ENCODE assay signal across 26 mouse cellular contexts in the genomic region with DNA sequence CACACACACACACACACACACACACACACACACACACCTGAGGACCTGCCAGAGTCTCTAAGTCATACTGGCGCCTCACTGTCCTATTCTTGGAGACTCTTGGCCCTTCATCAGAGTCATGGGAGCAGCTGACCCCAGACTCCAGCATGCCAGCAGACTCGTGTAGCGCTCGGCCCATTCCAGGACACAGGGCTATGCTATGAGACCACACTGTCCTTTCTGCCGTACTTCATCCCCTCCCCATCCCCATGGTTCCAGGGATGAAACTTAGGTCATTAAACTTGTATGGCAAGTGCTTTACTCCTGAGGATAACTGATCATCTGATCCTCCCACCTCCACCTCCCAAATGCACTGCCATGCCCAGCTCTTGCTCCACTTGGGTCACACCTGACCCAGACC. TPM values are rescaled to one million over a fixed set of nuclear protein-coding genes. Genes with fewer than 3 reads are reported as not detected.
A peak's percentile ranks its signal among the peaks of the same experiment; 100 is the strongest.
DNase-seq lines count a peak whose midpoint lies in the region; ATAC-seq and TF ChIP-seq lines count a peak whose summit lies in the region.
"Had no signal": no experiment of that assay in that cellular context is flagged by ENCODE, and none has a peak within 500 bp of the region (broad histone marks: within the 10 kb centered on the region; RNA-seq: fewer than 3 reads in every experiment).

No protein-coding gene starts in this region.

- TF ChIP-seq POLR2A in heart, adult 2 months (IDR thresholded peaks at IDR 0.05; ENCODE audit: insufficient read depth, low read depth, low read length) = no peak
- TF ChIP-seq POLR2A in limb, embryonic 14.5 days (IDR thresholded peaks at IDR 0.05; ENCODE audit: borderline replicate concordance, extremely low read depth, insufficient read depth, insufficient read length) = no peak

- no peak for TF ChIP-seq CTCF in heart, adult 2 months (IDR thresholded peaks at IDR 0.05)

- ATAC-seq in forebrain, embryonic 16.5 days = no peak
- no peak for ATAC-seq in forebrain, embryonic 12.5 days (ENCODE audit: low FRiP score)
- ATAC-seq in limb, embryonic 14.5 days (ENCODE audit: low FRiP score, low read depth) = no peak
- no peak for ATAC-seq in hindbrain, embryonic 12.5 days (ENCODE audit: low FRiP score)
- ATAC-seq: CD4-positive, CD25-positive, alpha-beta regulatory T cell, adult 4 months; midbrain, embryonic 15.5 days had no signal

- H3K4me1 ChIP-seq in forebrain, embryonic 16.5 days (replicated peaks; ENCODE audit: control insufficient read depth, insufficient read depth, low read length) = peaks cover 46% of the 10 kb centered on the region
- peaks cover 46% of the 10 kb centered on the region for H3K4me1 ChIP-seq in forebrain, embryonic 12.5 days
- H3K4me1 ChIP-seq in heart, adult 2 months (ENCODE audit: control insufficient read depth, insufficient read depth, low read length) = peaks cover 23% of the 10 kb centered on the region
- peaks cover 87% of the 10 kb centered on the region for H3K4me1 ChIP-seq in limb, embryonic 10.5 days
- peaks cover 65% of the 10 kb centered on the region for H3K4me1 ChIP-seq in limb, embryonic 14.5 days (ENCODE audit: control insufficient read depth, insufficient read depth, low read length)
- peaks cover 50% of the 10 kb centered on the region for H3K4me1 ChIP-seq in hindbrain, embryonic 12.5 days

- no peaks in the 10 kb centered on the region for H3K27me3 ChIP-seq in forebrain, embryonic 16.5 days (replicated peaks; ENCODE audit: control insufficient read depth, insufficient read depth, low read length)
- H3K27me3 ChIP-seq in forebrain, embryonic 12.5 days = peaks cover 62% of the 10 kb centered on the region
- H3K27me3 ChIP-seq in heart, adult 2 months (ENCODE audit: control insufficient read depth, insufficient read depth, low read length) = no peaks in the 10 kb centered on the region
- H3K27me3 ChIP-seq in limb, embryonic 10.5 days (ENCODE audit: low read depth, poor library complexity, severe bottlenecking) = peaks cover 96% of the 10 kb centered on the region
- H3K27me3 ChIP-seq in limb, embryonic 14.5 days (ENCODE audit: control insufficient read depth, insufficient read depth, low read length) = no peaks in the 10 kb centered on the region
- H3K27me3 ChIP-seq in hindbrain, embryonic 12.5 days = peaks cover 90% of the 10 kb centered on the region

- peak overlapping the region; percentile 44; the same call in 1 of the 2 replicates for H3K27ac ChIP-seq in forebrain, embryonic 16.5 days (ENCODE audit: low read length)
- H3K27ac ChIP-seq in forebrain, embryonic 12.5 days = no peak overlapping the region
- peak overlapping the region; percentile 11 for H3K27ac ChIP-seq in heart, adult 2 months
- H3K27ac ChIP-seq in limb, embryonic 10.5 days = peak overlapping the region; percentile 97
- H3K27ac ChIP-seq in limb, embryonic 14.5 days (replicated peaks; ENCODE audit: low read depth, low read length) = 0 out of 2 replicates have a peak overlapping the region, but pooled peaks have one; percentile 8
- H3K27ac ChIP-seq in hindbrain, embryonic 12.5 days = no peak overlapping the region
- H3K27ac ChIP-seq: embryonic facial prominence, embryonic 13.5 days; heart, embryonic 15.5 days; hindbrain, embryonic 14.5 days; kidney, embryonic 15.5 days; liver, embryonic 14.5 days; midbrain, embryonic 15.5 days had no signal

- H3K9me3 ChIP-seq in forebrain, embryonic 16.5 days (ENCODE audit: control insufficient read depth, low read length) = no peaks in the 10 kb centered on the region
- no peaks in the 10 kb centered on the region for H3K9me3 ChIP-seq in forebrain, embryonic 12.5 days
- no peaks in the 10 kb centered on the region for H3K9me3 ChIP-seq in limb, embryonic 10.5 days (replicated peaks)
- no peaks in the 10 kb centered on the region for H3K9me3 ChIP-seq in limb, embryonic 14.5 days (ENCODE audit: control insufficient read depth, low read length)
- no peaks in the 10 kb centered on the region for H3K9me3 ChIP-seq in hindbrain, embryonic 12.5 days (replicated peaks)
- H3K9me3 ChIP-seq: embryonic facial prominence, embryonic 13.5 days; heart, embryonic 15.5 days; kidney, embryonic 15.5 days; midbrain, embryonic 15.5 days had no signal

- intact Hi-C loops in heart, adult 2 months (cut with DNase I) = no loop called here
- intact Hi-C loops in heart, postnatal 36 days (cut with DNase I) = no loop called here

- H3K79me2 ChIP-seq in heart, adult 2 months (replicated peaks; ENCODE audit: control insufficient read depth, insufficient read depth, low read length) = no peaks in the 10 kb centered on the region

- TF ChIP-seq EP300 in heart, adult 2 months (IDR thresholded peaks at IDR 0.05; ENCODE audit: insufficient read depth, low read depth, low read length) = peak; percentile 77; the same call in 1 of the 2 replicates

- peaks cover 10% of the 10 kb centered on the region for H3K36me3 ChIP-seq in forebrain, embryonic 16.5 days (ENCODE audit: control insufficient read depth, insufficient read depth)
- H3K36me3 ChIP-seq in forebrain, embryonic 12.5 days (replicated peaks) = peaks cover 42% of the 10 kb centered on the region
- H3K36me3 ChIP-seq in heart, adult 2 months (ENCODE audit: control insufficient read depth, insufficient read depth, low read length) = peaks cover 9% of the 10 kb centered on the region
- 0 out of 2 replicates have a peak, but pooled peaks cover 3% of the 10 kb centered on the region for H3K36me3 ChIP-seq in limb, embryonic 10.5 days
- peaks cover 81% of the 10 kb centered on the region for H3K36me3 ChIP-seq in limb, embryonic 14.5 days (ENCODE audit: control insufficient read depth, insufficient read depth, low read length)
- H3K36me3 ChIP-seq in hindbrain, embryonic 12.5 days = peaks cover 6% of the 10 kb centered on the region; the same call in 1 of the 2 replicates
- H3K36me3 ChIP-seq: midbrain, embryonic 15.5 days had no signal

- no peak for DNase-seq in heart, adult 2 months
- DNase-seq in heart, postnatal 36 days = no peak
- DNase-seq in limb, embryonic 10.5 days (ENCODE audit: low spot score) = no peak
- no peak for DNase-seq in limb, embryonic 14.5 days (ENCODE audit: low spot score)
- no peak for DNase-seq in ovary, postnatal 14 days (ENCODE audit: low spot score)
- DNase-seq: adrenal gland, postnatal 14 days; cerebellum, adult 11 months; heart, postnatal 4 days; kidney, adult 11 months; kidney, postnatal 25 days; lung, postnatal 14 days; right cerebral cortex, adult 18-20 months; thymus, postnatal 4 days had no signal

- no peak overlapping the region for H3K4me3 ChIP-seq in forebrain, embryonic 16.5 days (replicated peaks; ENCODE audit: low read length)
- H3K4me3 ChIP-seq in forebrain, embryonic 12.5 days (replicated peaks) = no peak overlapping the region
- no peak overlapping the region for H3K4me3 ChIP-seq in heart, adult 2 months
- no peak overlapping the region for H3K4me3 ChIP-seq in limb, embryonic 10.5 days
- no peak overlapping the region for H3K4me3 ChIP-seq in limb, embryonic 14.5 days (replicated peaks; ENCODE audit: low read length)
- H3K4me3 ChIP-seq in hindbrain, embryonic 12.5 days = no peak overlapping the region
- H3K4me3 ChIP-seq: embryonic facial prominence, embryonic 13.5 days; heart, embryonic 15.5 days; kidney, embryonic 15.5 days; midbrain, embryonic 15.5 days had no signal

- no peak overlapping the region for H3K4me2 ChIP-seq in forebrain, embryonic 16.5 days (ENCODE audit: low read length)
- H3K4me2 ChIP-seq in forebrain, embryonic 12.5 days = no peak overlapping the region
- H3K4me2 ChIP-seq in limb, embryonic 14.5 days (replicated peaks; ENCODE audit: low read depth, low read length, severe bottlenecking) = no peak overlapping the region
- H3K4me2 ChIP-seq in hindbrain, embryonic 12.5 days (replicated peaks) = no peak overlapping the region
- H3K4me2 ChIP-seq: embryonic facial prominence, embryonic 13.5 days; heart, embryonic 15.5 days; hindbrain, embryonic 14.5 days; kidney, embryonic 15.5 days; lung, embryonic 14.5 days; midbrain, embryonic 15.5 days had no signal

- 77% methylated on average over 5 of the region's 5 CpGs for WGBS in forebrain, embryonic 16.5 days
- WGBS in forebrain, embryonic 12.5 days = 91% methylated on average over 5 of the region's 5 CpGs
- 69% methylated on average over 5 of the region's 5 CpGs for whole genome bisulfite sequencing in heart, adult 2 months
- 86% methylated on average over 5 of the region's 5 CpGs for WGBS in limb, embryonic 10.5 days
- 81% methylated on average over 5 of the region's 5 CpGs for WGBS in limb, embryonic 14.5 days
- 77% methylated on average over 5 of the region's 5 CpGs for WGBS in hindbrain, embryonic 12.5 days

- no peak overlapping the region for H3K9ac ChIP-seq in forebrain, embryonic 16.5 days (replicated peaks; ENCODE audit: low read depth, low read length)
- no peak overlapping the region; the same call in 1 of the 2 replicates for H3K9ac ChIP-seq in forebrain, embryonic 12.5 days
- H3K9ac ChIP-seq in heart, adult 2 months (ENCODE audit: low read depth, low read length) = no peak overlapping the region
- no peak overlapping the region for H3K9ac ChIP-seq in limb, embryonic 14.5 days (ENCODE audit: low read depth, low read length, severe bottlenecking)
- no peak overlapping the region for H3K9ac ChIP-seq in hindbrain, embryonic 12.5 days
- H3K9ac ChIP-seq: heart, embryonic 15.5 days; hindbrain, embryonic 14.5 days; kidney, embryonic 15.5 days; liver, embryonic 14.5 days; lung, embryonic 14.5 days; midbrain, embryonic 15.5 days had no signal

RNA-seq across cellular contexts. Expression of a gene that starts 4.3 kb away (rescaled TPM):
- 2.0 and 2.2 TPM in 2 replicates for polyA plus RNA-seq in forebrain, embryonic 16.5 days (2015; fragmentation: Nextera tagmentation; extraction: Ambion mirVana)
- polyA plus RNA-seq in forebrain, embryonic 12.5 days (2016; fragmentation: Nextera tagmentation; extraction: Ambion mirVana) = 2.2 and 3.5 TPM in 2 replicates
- total RNA-seq in heart, adult 2 months (2021) = under 1 TPM in 1 of 2 experiments, not detected in 1; 0.55 TPM
- polyA plus RNA-seq in heart, adult 2 months (2012; rRNA removed) = 0.70 TPM in 1 of 2 replicates, not detected in the other
- under 1 TPM in 1 of 2 experiments, not detected in 1; 0.44 TPM for total RNA-seq in heart, postnatal 36 days (2021)
- polyA plus RNA-seq in limb, embryonic 10.5 days (2016; fragmentation: Nextera tagmentation; extraction: Ambion mirVana) = 3.7 and 8.1 TPM in 2 replicates
- polyA plus RNA-seq in limb, embryonic 14.5 days (2012; rRNA removed) = 4.3 and 4.8 TPM in 2 replicates
- polyA plus RNA-seq in limb, embryonic 14.5 days (2014; fragmentation: Nextera tagmentation; extraction: Ambion mirVana) = 5.7 and 6.0 TPM in 2 replicates
- 3.0 and 3.6 TPM in 2 replicates for polyA plus RNA-seq in hindbrain, embryonic 12.5 days (2016; fragmentation: Nextera tagmentation; extraction: Ambion mirVana)
- total RNA-seq: layer of hippocampus, adult 18-20 months; layer of hippocampus, postnatal 25 days had no signal

RNA-seq across cellular contexts. Expression of a gene that starts 17.2 kb away (rescaled TPM):
- 2.6 and 2.9 TPM in 2 replicates for polyA plus RNA-seq in forebrain, embryonic 16.5 days (2015; fragmentation: Nextera tagmentation; extraction: Ambion mirVana)
- polyA plus RNA-seq in forebrain, embryonic 12.5 days (2016; fragmentation: Nextera tagmentation; extraction: Ambion mirVana) = 3.1 and 3.9 TPM in 2 replicates
- total RNA-seq in heart, adult 2 months (2021) = 1 to 10 TPM; 3.0 to 3.7 TPM
- polyA plus RNA-seq in heart, adult 2 months (2012; rRNA removed) = 4.0 and 7.7 TPM in 2 replicates
- 1 to 10 TPM; 5.4 to 5.7 TPM for total RNA-seq in heart, postnatal 36 days (2021)
- 4.6 and 4.7 TPM in 2 replicates for polyA plus RNA-seq in limb, embryonic 10.5 days (2016; fragmentation: Nextera tagmentation; extraction: Ambion mirVana)
- 7.1 and 7.6 TPM in 2 replicates for polyA plus RNA-seq in limb, embryonic 14.5 days (2012; rRNA removed)
- polyA plus RNA-seq in limb, embryonic 14.5 days (2014; fragmentation: Nextera tagmentation; extraction: Ambion mirVana) = 5.6 and 6.2 TPM in 2 replicates
- 4.6 and 4.9 TPM in 2 replicates for polyA plus RNA-seq in hindbrain, embryonic 12.5 days (2016; fragmentation: Nextera tagmentation; extraction: Ambion mirVana)

RNA-seq across cellular contexts. Expression of a gene that starts 30.8 kb away (rescaled TPM):
- 15.5 and 15.7 TPM in 2 replicates for polyA plus RNA-seq in forebrain, embryonic 16.5 days (2015; fragmentation: Nextera tagmentation; extraction: Ambion mirVana)
- polyA plus RNA-seq in forebrain, embryonic 12.5 days (2016; fragmentation: Nextera tagmentation; extraction: Ambion mirVana) = 22.8 and 26.6 TPM in 2 replicates
- total RNA-seq in heart, adult 2 months (2021) = 10 to 100 TPM; 30.5 to 31.0 TPM
- 45.3 and 50.5 TPM in 2 replicates for polyA plus RNA-seq in heart, adult 2 months (2012; rRNA removed)
- 10 to 100 TPM; 27.3 to 30.1 TPM for total RNA-seq in heart, postnatal 36 days (2021)
- 31.7 and 32.0 TPM in 2 replicates for polyA plus RNA-seq in limb, embryonic 10.5 days (2016; fragmentation: Nextera tagmentation; extraction: Ambion mirVana)
- 68.8 and 86.2 TPM in 2 replicates for polyA plus RNA-seq in limb, embryonic 14.5 days (2012; rRNA removed)
- 18.5 and 19.8 TPM in 2 replicates for polyA plus RNA-seq in limb, embryonic 14.5 days (2014; fragmentation: Nextera tagmentation; extraction: Ambion mirVana)
- 20.9 and 21.3 TPM in 2 replicates for polyA plus RNA-seq in hindbrain, embryonic 12.5 days (2016; fragmentation: Nextera tagmentation; extraction: Ambion mirVana)

RNA-seq across cellular contexts. Expression of a gene that starts 32.4 kb away (rescaled TPM):
- polyA plus RNA-seq in forebrain, embryonic 16.5 days (2015; fragmentation: Nextera tagmentation; extraction: Ambion mirVana) = 63.4 and 73.3 TPM in 2 replicates
- 55.4 and 59.6 TPM in 2 replicates for polyA plus RNA-seq in forebrain, embryonic 12.5 days (2016; fragmentation: Nextera tagmentation; extraction: Ambion mirVana)
- total RNA-seq in heart, adult 2 months (2021) = 10 to 100 TPM; 32.0 to 37.4 TPM
- 39.9 and 50.8 TPM in 2 replicates for polyA plus RNA-seq in heart, adult 2 months (2012; rRNA removed)
- total RNA-seq in heart, postnatal 36 days (2021) = 10 to 100 TPM; 36.1 to 39.2 TPM
- 71.7 and 79.3 TPM in 2 replicates for polyA plus RNA-seq in limb, embryonic 10.5 days (2016; fragmentation: Nextera tagmentation; extraction: Ambion mirVana)
- polyA plus RNA-seq in limb, embryonic 14.5 days (2012; rRNA removed) = 144 and 158 TPM in 2 replicates
- 71.0 and 71.7 TPM in 2 replicates for polyA plus RNA-seq in limb, embryonic 14.5 days (2014; fragmentation: Nextera tagmentation; extraction: Ambion mirVana)
- 51.2 and 55.9 TPM in 2 replicates for polyA plus RNA-seq in hindbrain, embryonic 12.5 days (2016; fragmentation: Nextera tagmentation; extraction: Ambion mirVana)

RNA-seq across cellular contexts. Expression of a gene that starts 55.8 kb away (rescaled TPM):
- polyA plus RNA-seq in forebrain, embryonic 16.5 days (2015; fragmentation: Nextera tagmentation; extraction: Ambion mirVana) = 22.5 and 25.5 TPM in 2 replicates
- polyA plus RNA-seq in forebrain, embryonic 12.5 days (2016; fragmentation: Nextera tagmentation; extraction: Ambion mirVana) = 53.7 and 62.2 TPM in 2 replicates
- 10 to 100 TPM; 11.8 to 13.0 TPM for total RNA-seq in heart, adult 2 months (2021)
- polyA plus RNA-seq in heart, adult 2 months (2012; rRNA removed) = 6.8 and 8.1 TPM in 2 replicates
- 10 to 100 TPM; 12.6 to 16.5 TPM for total RNA-seq in heart, postnatal 36 days (2021)
- polyA plus RNA-seq in limb, embryonic 10.5 days (2016; fragmentation: Nextera tagmentation; extraction: Ambion mirVana) = 199 and 229 TPM in 2 replicates
- 33.3 and 38.2 TPM in 2 replicates for polyA plus RNA-seq in limb, embryonic 14.5 days (2012; rRNA removed)
- polyA plus RNA-seq in limb, embryonic 14.5 days (2014; fragmentation: Nextera tagmentation; extraction: Ambion mirVana) = 66.0 and 70.1 TPM in 2 replicates
- 62.5 and 64.8 TPM in 2 replicates for polyA plus RNA-seq in hindbrain, embryonic 12.5 days (2016; fragmentation: Nextera tagmentation; extraction: Ambion mirVana)

Comparison
In these comparisons a context has a peak if more than half of its experiments do, and no peak if none do; other contexts are left out.
1. H3K27ac ChIP-seq: peak in forebrain, embryonic 16.5 days (single experiment), heart, adult 2 months (single experiment), limb, embryonic 10.5 days (single experiment) and limb, embryonic 14.5 days (single experiment); none in forebrain, embryonic 12.5 days (single experiment) and hindbrain, embryonic 12.5 days (single experiment).